Mouse (Mus musculus) v-Abl transformed pro-B cells (cell line): ENCODE data around the gene Ppp1r16b.

Source experiments
- in situ Hi-C, 2 experiments: fragments of 400-800 bp; cut with MboI; formaldehyde crosslinking; loops; one replicate each; pipeline ENCODE4 v1.15.1; 2025; ENCODE audit not compliant: unreplicated experiment in 2 of 2

Ppp1r16b gene

DNA sequence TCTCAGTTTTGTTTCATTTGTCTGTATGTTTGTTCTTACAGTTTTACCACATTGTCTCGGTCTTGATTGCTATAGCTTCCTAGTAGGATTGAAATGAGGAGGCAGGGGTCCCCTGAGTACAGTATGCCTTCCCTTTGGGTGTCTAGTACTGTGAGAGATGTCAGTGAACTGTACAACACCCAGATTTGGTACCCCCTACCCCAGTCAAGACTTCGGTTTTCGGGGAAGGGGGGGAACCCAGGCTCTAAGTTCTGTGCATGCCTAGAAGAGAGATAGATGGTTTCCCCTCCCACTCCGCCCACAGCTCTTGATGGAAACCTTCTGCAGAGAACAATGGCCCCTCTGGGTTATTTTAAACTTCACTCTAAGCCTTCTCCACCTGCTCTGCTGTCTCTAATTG lies at the start of gene Ppp1r16b:
Gene Ppp1r16b, plus strand, starts transcription at position 301 of the 400 bp plus-strand sequence.
- in situ Hi-C loops: loop anchor here (5.0 to 25.0 kb wide), 2 partner anchors 72 to 1947 kb away; no protein-coding TSS in a partner anchor

GRCm38 (mm10) chr2:158615702-158616101 lies 49.5 kb upstream of the Ppp1r16b start:
- in situ Hi-C loops: no loop called here

- in situ Hi-C loops: no loop called here
Measured at GRCm38 (mm10) chr2:158616296-158616695, 48.9 kb upstream of the Ppp1r16b start.

- in situ Hi-C loops: no loop called here
Measured at GRCm38 (mm10) chr2:158616790-158617189, 48.4 kb upstream of the Ppp1r16b start.

GRCm38 (mm10) chr2:158624718-158625222 lies 40.4 kb upstream of the Ppp1r16b start, which contains the start of gene Actr5:
Gene Actr5 (plus strand): TSS chr2:158624888.
- in situ Hi-C loops: loop anchor here in 1 of 2 experiments (25.0 kb wide), 1 partner anchor 238 kb away; no protein-coding TSS in a partner anchor

GRCm38 (mm10) chr2:158625231-158625630 lies 40.0 kb upstream of the Ppp1r16b start:
- in situ Hi-C loops: loop anchor here in 1 of 2 experiments (25.0 kb wide), 1 partner anchor 237 kb away; no protein-coding TSS in a partner anchor

DNA sequence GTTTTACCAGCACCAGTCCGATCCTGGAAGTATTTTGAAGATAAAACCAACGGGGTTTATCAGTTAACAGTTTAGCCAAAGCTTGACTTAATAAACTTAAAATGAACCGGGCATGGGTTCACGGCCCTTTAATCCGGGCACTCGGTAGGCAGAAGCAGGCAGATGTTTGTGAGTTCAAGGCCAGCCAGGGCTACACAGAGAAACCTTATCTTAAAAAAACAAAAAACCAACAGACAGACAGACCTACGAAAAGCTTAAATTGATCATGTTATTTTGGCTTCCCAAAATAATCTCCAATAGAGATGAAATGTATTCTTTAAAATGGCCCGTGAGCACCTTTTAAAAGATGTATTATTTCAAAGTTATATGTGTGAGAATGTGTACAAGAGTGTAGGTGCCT lies 39.5 kb upstream of the Ppp1r16b start:
- in situ Hi-C loops: loop anchor here in 1 of 2 experiments (25.0 kb wide), 1 partner anchor 237 kb away; no protein-coding TSS in a partner anchor

GRCm38 (mm10) chr2:158628858-158629257 lies 36.3 kb upstream of the Ppp1r16b start:
- in situ Hi-C loops: loop anchor here in 1 of 2 experiments (25.0 kb wide), 1 partner anchor 233 kb away; no protein-coding TSS in a partner anchor

- in situ Hi-C loops: loop anchor here in 1 of 2 experiments (25.0 kb wide), 1 partner anchor 233 kb away; no protein-coding TSS in a partner anchor
Measured at GRCm38 (mm10) chr2:158629414-158629813, 35.8 kb upstream of the Ppp1r16b start.

GRCm38 (mm10) chr2:158631873-158632272 lies 33.3 kb upstream of the Ppp1r16b start:
- in situ Hi-C loops: loop anchor here in 1 of 2 experiments (25.0 kb wide), 1 partner anchor 230 kb away; no protein-coding TSS in a partner anchor

DNA sequence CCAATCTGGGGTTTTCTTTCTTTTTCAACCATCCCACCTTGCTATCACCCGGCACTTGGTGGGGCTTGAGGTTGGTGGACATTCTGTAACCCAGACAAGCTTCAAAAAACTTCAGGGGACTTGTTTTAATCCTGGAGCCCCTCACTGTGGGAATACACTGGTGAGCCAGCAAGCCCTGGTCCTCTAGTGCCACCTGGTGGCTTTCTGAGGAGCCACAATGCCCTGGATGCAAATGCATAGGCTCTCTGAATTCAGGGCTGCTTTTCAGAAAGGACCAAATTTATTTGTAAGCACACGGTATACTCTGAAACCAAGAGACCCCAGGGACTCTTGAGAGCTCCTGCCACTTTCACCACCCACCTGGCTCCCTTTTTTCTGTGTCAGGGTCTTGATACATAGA lies 23.3 kb upstream of the Ppp1r16b start:
- in situ Hi-C loops: loop anchor here (5.0 to 25.0 kb wide), 2 partner anchors 90 to 220 kb away; no protein-coding TSS in a partner anchor

- in situ Hi-C loops: loop anchor here (5.0 to 25.0 kb wide), 2 partner anchors 90 to 220 kb away; no protein-coding TSS in a partner anchor
Measured at GRCm38 (mm10) chr2:158642587-158642986, 22.6 kb upstream of the Ppp1r16b start.

DNA sequence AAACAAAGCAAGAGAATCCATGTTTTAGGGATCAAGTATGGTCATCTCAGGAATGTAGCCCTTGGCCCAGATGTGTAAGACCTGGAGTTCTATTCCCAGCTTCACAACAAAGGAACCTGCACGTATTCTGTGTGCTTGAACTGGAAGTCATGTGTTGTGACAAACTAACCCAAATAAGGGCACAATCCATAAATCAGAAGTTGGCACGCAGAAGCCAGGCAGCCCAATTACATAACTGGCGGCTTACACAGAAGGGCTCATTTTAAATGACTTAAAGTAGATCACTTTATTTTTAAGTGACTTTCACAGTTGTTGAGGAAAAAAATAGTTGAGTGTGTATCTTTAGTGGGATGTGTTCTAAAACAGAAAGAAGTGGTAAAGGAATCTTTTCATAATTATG lies 21.4 kb upstream of the Ppp1r16b start:
- in situ Hi-C loops: loop anchor here (5.0 to 25.0 kb wide), 2 partner anchors 91 to 219 kb away; no protein-coding TSS in a partner anchor

DNA sequence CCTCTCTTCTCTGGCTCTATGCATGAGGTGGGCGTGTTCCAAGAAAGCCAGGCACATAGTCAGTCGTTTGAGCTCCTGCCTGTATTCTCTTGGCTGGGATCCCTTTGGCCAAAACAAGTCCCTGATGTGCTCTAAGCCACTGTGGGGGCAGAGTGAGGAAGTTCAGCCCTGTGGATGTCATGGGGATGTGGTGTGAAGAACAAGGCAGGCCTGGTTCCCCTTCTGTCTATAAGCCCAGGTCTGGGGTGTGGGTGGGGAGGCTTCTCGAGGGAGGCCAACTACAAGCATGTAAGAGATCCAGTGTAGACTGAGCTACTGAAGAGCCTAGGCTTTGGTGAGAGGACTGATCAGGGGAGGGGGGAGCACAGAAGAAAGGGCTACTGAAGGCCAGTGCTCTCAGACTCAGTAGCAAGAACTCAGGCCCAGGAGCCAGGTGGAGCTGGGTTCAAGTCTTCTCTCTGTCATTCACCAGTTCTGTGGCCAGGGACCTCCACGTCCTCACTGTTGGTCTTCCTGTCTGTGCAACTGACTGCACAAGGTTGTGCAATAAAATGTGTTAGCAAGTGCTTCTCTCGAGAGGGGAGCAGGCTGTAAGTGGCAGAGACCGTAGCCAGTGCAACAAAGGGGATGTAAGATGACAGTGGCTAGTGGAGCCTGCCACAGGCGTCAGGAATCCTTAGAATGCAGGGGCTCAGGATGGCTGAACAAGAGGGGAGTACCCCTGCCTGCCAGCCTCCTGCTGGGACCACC lies 13.9 kb upstream of the Ppp1r16b start:
- in situ Hi-C loops: loop anchor here (5.0 to 25.0 kb wide), 2 partner anchors 206 to 1961 kb away; no protein-coding TSS in a partner anchor

DNA sequence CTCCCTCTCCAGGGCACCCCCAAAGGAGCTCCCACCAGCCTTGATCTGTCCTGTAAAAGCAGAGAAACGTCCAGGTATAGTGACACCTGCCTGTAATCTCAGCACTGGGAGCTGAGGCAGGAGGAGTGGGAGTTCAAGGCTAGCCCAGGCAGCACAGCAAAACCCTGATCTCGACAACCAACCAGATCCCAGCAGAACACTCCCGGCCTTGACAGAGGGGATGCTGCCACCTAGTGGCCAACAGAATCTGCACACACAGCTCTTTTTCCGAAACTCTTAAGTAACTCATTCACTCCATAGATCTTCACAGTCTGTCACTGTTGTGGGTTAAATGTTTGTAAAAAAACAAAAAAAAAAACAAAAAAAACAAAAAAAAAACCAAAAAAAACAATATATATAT lies 12.2 kb upstream of the Ppp1r16b start:
- in situ Hi-C loops: loop anchor here (5.0 to 25.0 kb wide), 2 partner anchors 204 to 1959 kb away; no protein-coding TSS in a partner anchor

- in situ Hi-C loops: loop anchor here (5.0 to 25.0 kb wide), 2 partner anchors 203 to 1958 kb away; no protein-coding TSS in a partner anchor
Measured at GRCm38 (mm10) chr2:158654717-158655116, 10.5 kb upstream of the Ppp1r16b start.

DNA sequence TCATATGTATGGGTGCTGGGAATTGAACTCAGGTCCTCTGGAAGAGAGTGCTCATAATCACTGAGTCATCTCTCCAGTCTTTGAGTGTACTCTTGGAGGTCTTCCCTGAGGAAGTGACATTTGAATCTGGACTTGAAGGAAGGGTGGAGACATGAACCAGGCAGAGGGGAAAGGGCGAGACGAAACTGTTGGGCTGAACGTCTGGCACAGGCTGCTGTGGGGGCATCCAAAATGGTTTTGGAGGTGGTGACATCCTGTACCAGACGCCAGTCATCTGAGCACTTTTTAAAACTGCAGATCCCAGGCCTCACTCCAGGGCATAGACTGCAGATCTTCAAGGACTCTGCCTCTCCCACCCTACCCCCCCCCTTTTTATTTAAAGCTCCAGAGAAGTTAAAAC lies 9.4 kb upstream of the Ppp1r16b start:
- in situ Hi-C loops: loop anchor here (25.0 kb wide), 1 partner anchor 1956 kb away; no protein-coding TSS in a partner anchor

GRCm38 (mm10) chr2:158658822-158659221 lies 6.4 kb upstream of the Ppp1r16b start:
- in situ Hi-C loops: loop anchor here (25.0 kb wide), 1 partner anchor 1953 kb away; no protein-coding TSS in a partner anchor

GRCm38 (mm10) chr2:158659346-158659745 lies 5.9 kb upstream of the Ppp1r16b start:
- in situ Hi-C loops: loop anchor here (25.0 kb wide), 1 partner anchor 1953 kb away; no protein-coding TSS in a partner anchor

DNA sequence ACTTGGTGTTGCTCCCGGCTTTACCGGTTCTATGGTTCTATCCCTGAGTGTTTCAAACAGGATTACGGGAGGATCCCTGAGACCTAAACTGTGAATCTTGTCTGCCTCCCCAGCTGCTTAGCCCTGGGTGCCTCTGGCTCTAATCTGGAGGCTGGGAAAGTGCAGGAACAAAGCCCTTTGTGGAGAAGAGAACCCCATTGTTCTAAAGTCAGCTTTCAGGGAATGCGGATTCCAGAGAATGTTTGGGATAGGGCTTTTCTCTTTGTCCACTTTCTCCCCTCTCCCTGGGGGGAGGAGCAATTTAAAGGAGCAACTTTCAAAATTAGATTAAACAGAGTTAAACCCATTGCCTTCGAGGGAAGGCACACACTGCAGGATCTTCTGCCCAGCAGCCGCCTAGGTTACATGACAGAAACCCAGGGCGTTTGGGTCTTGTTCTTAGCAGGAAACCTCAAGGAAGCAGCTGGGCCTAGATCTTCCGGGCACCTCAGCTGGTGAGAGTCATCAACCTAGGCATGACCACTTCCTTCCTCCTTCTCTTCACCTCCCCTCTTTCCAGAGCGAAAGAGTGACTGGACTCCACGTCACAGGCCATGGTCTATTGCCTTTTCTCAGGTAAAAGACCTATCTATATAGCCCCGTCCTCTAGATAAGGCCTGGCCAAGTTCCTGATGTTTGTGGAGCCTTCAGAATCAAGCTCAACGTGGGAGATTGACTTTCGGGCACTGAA lies 1.0 kb downstream of the Ppp1r16b start:
- in situ Hi-C loops: loop anchor here (5.0 to 25.0 kb wide), 2 partner anchors 71 to 1946 kb away; no protein-coding TSS in a partner anchor
